Mouse (Mus musculus) liver, embryonic 14.5 days (tissue): ENCODE measurements around the gene Gfod1. TPM values are rescaled to one million over a fixed set of nuclear protein-coding genes. Genes with fewer than 3 reads are reported as not detected.

Experiments
- ATAC-seq: fragments of 200-750 bp; cut with Nextera tagmentation; 2 replicates; pipeline ENCODE4 v1.8.0; 2017; ENCODE audit warnings: moderate number of reproducible peaks, mild to moderate bottlenecking, moderate library complexity; ENCODE audit not compliant: insufficient read depth
- DNase-seq, 3 experiments: peaks; one replicate each; pipeline ENCODE4 v3.0.0-alpha.2; 2012 to 2013; ENCODE audit warnings: low read depth in 3 of 3, low spot score in 3 of 3
- H3K27ac ChIP-seq: fragments of 300-500 bp; sonication (generic); 2 replicates; pipeline ENCODE4 v1.5.1; 2014; ENCODE audit warnings: moderate library complexity, mild to moderate bottlenecking, control low read depth, inconsistent platforms
- H3K27me3 ChIP-seq: fragments of 300-500 bp; sonication (generic); 2 replicates; pipeline ENCODE4 v1.6.1; 2014; ENCODE audit warnings: mild to moderate bottlenecking, low read length, moderate library complexity; ENCODE audit not compliant: control insufficient read depth, insufficient read depth
- H3K36me3 ChIP-seq: fragments of 300-500 bp; sonication (generic); replicated peaks from 2 replicates; pipeline ENCODE4 v1.6.1; 2014; ENCODE audit warnings: low read depth; ENCODE audit not compliant: control insufficient read depth, insufficient read depth
- H3K4me1 ChIP-seq, 2 experiments: fragments of 200-500 bp in 1 of 2; fragments of 300-500 bp in 1 of 2; sonication (generic) in 1 of 2; replicated peaks; 2 replicates each; pipeline ENCODE4 v1.6.1; 2012 to 2014; ENCODE audit warnings: antibody characterized with exemption in 1 of 2, inconsistent platforms in 1 of 2, low read length in 1 of 2; ENCODE audit not compliant: control insufficient read depth in 2 of 2, insufficient read depth in 2 of 2
- H3K4me2 ChIP-seq: fragments of 300-500 bp; sonication (generic); 2 replicates; pipeline ENCODE4 v1.6.1; 2014; ENCODE audit warnings: low read depth, mild to moderate bottlenecking, control low read depth, moderate library complexity
- H3K4me3 ChIP-seq, 2 experiments: fragments of 200-500 bp in 1 of 2; fragments of 300-500 bp in 1 of 2; sonication (generic) in 1 of 2; 2 replicates each; pipeline ENCODE4 v1.5.1; 2012 to 2014; ENCODE audit warnings: low read depth in 2 of 2, low read length in 2 of 2, mild to moderate bottlenecking in 2 of 2, control low read depth in 1 of 2, inconsistent platforms in 1 of 2, moderate library complexity in 1 of 2; ENCODE audit not compliant: insufficient read depth in 1 of 2
- H3K9ac ChIP-seq: fragments of 300-500 bp; sonication (generic); replicated peaks from 2 replicates; pipeline ENCODE4 v1.6.1; 2014; ENCODE audit warnings: mild to moderate bottlenecking, control low read depth, moderate library complexity
- H3K9me3 ChIP-seq: fragments of 300-500 bp; sonication (generic); 2 replicates; pipeline ENCODE4 v1.6.1; 2016; ENCODE audit warnings: low read length, mixed read lengths; ENCODE audit not compliant: control insufficient read depth
- CTCF ChIP-seq: IDR thresholded peaks from 2 replicates; pipeline ENCODE4 v1.5.1; 2016; ENCODE audit warnings: antibody characterized with exemption, low read depth, control low read depth
- EP300 ChIP-seq: IDR thresholded peaks from 2 replicates; pipeline ENCODE4 v1.6.1; 2016; ENCODE audit warnings: antibody characterized with exemption, low read depth
- WGBS: fragments of 180-500 bp; shearing (Covaris S2); extraction: QIAGEN DNeasy Blood & Tissue Kit; methylation state at CpG from one replicate; pipeline ENCODE4 v1.1.7; 2014; ENCODE audit not compliant: insufficient replicate concordance; 5-methylcytosine and 5-hydroxymethylcytosine counted together
- polyA plus RNA-seq, 2 experiments: library from polyadenylated mRNA; depleted of rRNA in 1 of 2; stranded (reverse) in 1 of 2; unstranded in 1 of 2; fragments of >200 nt; fragmentation: Nextera tagmentation in 1 of 2; extraction: Ambion mirVana in 1 of 2; gene quantifications; 2 replicates each; pipeline versions ENCODE4 v1.2.1 to v1.2.3; 2012 to 2014

Gene Gfod1
- polyA plus RNA-seq, 2 experiments: 0.41 to 0.42 TPM

GRCm38 (mm10) chr13:43226041-43226440, 77.9 kb downstream of the Gfod1 start:
- TF ChIP-seq EP300: no peak
- no peak for TF ChIP-seq CTCF
- DNase-seq: no peak

GRCm38 (mm10) chr13:43225161-43225560, 78.8 kb downstream of the Gfod1 start:
- WGBS: 67% methylated on average over 5 of the region's 5 CpGs
- no peaks in the 10 kb centered on the region for H3K9me3 ChIP-seq
- ATAC-seq (no peak), DNase-seq (no peak)
- H3K27me3 ChIP-seq: no peaks in the 10 kb centered on the region
- H3K4me2 ChIP-seq: no peak overlapping the region
- H3K9ac ChIP-seq: no peak overlapping the region
- H3K36me3 ChIP-seq: no peaks in the 10 kb centered on the region
- peaks cover 12 to 18% of the 10 kb centered on the region in 2 experiments for H3K4me1 ChIP-seq
- no peak overlapping the region for H3K27ac ChIP-seq
- TF ChIP-seq EP300: no peak
- TF ChIP-seq CTCF: peak; percentile 70
- H3K4me3 ChIP-seq: no peak overlapping the region

More at GRCm38 (mm10) chr13:43226041-43226440, 77.9 kb downstream of the Gfod1 start:
- no peaks in the 10 kb centered on the region for H3K36me3 ChIP-seq
- H3K4me1 ChIP-seq: peaks cover 21 to 27% of the 10 kb centered on the region in 2 experiments
- H3K9ac ChIP-seq: no peak overlapping the region
- H3K27me3 ChIP-seq: no peaks in the 10 kb centered on the region
- no peak overlapping the region for H3K27ac ChIP-seq
- no peak for ATAC-seq
- H3K4me3 ChIP-seq: no peak overlapping the region
- H3K9me3 ChIP-seq: no peaks in the 10 kb centered on the region
- H3K4me2 ChIP-seq: no peak overlapping the region
- 76% methylated on average over 10 of the region's 10 CpGs for WGBS

- H3K4me3 ChIP-seq: no peak overlapping the region
- H3K36me3 ChIP-seq: no peaks in the 10 kb centered on the region
- no peak overlapping the region for H3K4me2 ChIP-seq
- H3K27ac ChIP-seq: no peak overlapping the region
- peaks cover 0 to 4% of the 10 kb centered on the region in 2 experiments; a peak in 1 of 4 replicates for H3K4me1 ChIP-seq
- H3K9ac ChIP-seq: no peak overlapping the region
- H3K9me3 ChIP-seq: no peaks in the 10 kb centered on the region
- ATAC-seq: no peak
- TF ChIP-seq CTCF (no peak), EP300 (no peak)
- no peak for DNase-seq
- WGBS: 56% methylated on average over 1 of the region's 1 CpGs
- H3K27me3 ChIP-seq: no peaks in the 10 kb centered on the region; the same call in 1 of the 2 replicates
Measured at GRCm38 (mm10) chr13:43222084-43222483, 81.9 kb downstream of the Gfod1 start.

- TF ChIP-seq CTCF (no peak), EP300 (no peak)
- no peak for ATAC-seq
- no peak for DNase-seq
- H3K4me1 ChIP-seq: peaks cover 0 to 5% of the 10 kb centered on the region in 2 experiments; a peak in 1 of 4 replicates
- H3K27me3 ChIP-seq: peaks cover 3% of the 10 kb centered on the region; the same call in 1 of the 2 replicates
- no peaks in the 10 kb centered on the region for H3K36me3 ChIP-seq
- H3K4me2 ChIP-seq: no peak overlapping the region
- H3K9me3 ChIP-seq: no peaks in the 10 kb centered on the region
- no peak overlapping the region for H3K4me3 ChIP-seq
- H3K9ac ChIP-seq: no peak overlapping the region
- H3K27ac ChIP-seq: no peak overlapping the region
- 57% methylated on average over 6 of the region's 6 CpGs for whole genome bisulfite sequencing
Measured at GRCm38 (mm10) chr13:43221290-43221689, 82.7 kb downstream of the Gfod1 start.

GRCm38 (mm10) chr13:43220635-43221034, 83.3 kb downstream of the Gfod1 start:
- no peaks in the 10 kb centered on the region for H3K9me3 ChIP-seq
- peaks cover 7% of the 10 kb centered on the region for H3K27me3 ChIP-seq
- no peak overlapping the region for H3K9ac ChIP-seq
- H3K4me3 ChIP-seq: no peak overlapping the region
- no peak overlapping the region for H3K27ac ChIP-seq
- DNase-seq: no peak
- H3K4me2 ChIP-seq: no peak overlapping the region
- 71% methylated on average over 1 of the region's 1 CpGs for WGBS
- ATAC-seq: no peak
- no peak for TF ChIP-seq CTCF
- TF ChIP-seq EP300: no peak
- peaks cover 0 to 7% of the 10 kb centered on the region in 2 experiments; a peak in 2 of 4 replicates for H3K4me1 ChIP-seq
- H3K36me3 ChIP-seq: no peaks in the 10 kb centered on the region
